Mouse (Mus musculus) kidney, postnatal 0 days (tissue): ENCODE data around the gene Padi6. TPM values are rescaled to one million over a fixed set of nuclear protein-coding genes. Genes with fewer than 3 reads are reported as not detected.

Experiments used
- ATAC-seq: fragments of 200-750 bp; cut with Nextera tagmentation; replicated peaks from 2 replicates; pipeline ENCODE4 v1.8.0; 2017; ENCODE audit warnings: low read depth, moderate number of reproducible peaks, moderate TSS enrichment, moderate library complexity; ENCODE audit not compliant: low FRiP score
- DNase-seq: peaks from one replicate; pipeline ENCODE4 v3.0.0-alpha.2; 2016; ENCODE audit warnings: low spot score
- H3K27ac ChIP-seq: fragments of 300-500 bp; sonication (generic); 2 replicates; pipeline ENCODE4 v1.5.1; 2014; ENCODE audit warnings: mild to moderate bottlenecking
- H3K27me3 ChIP-seq: fragments of 300-500 bp; sonication (generic); 2 replicates; pipeline ENCODE4 v1.6.1; 2014; ENCODE audit warnings: low read length, mixed read lengths; ENCODE audit not compliant: insufficient read depth
- H3K36me3 ChIP-seq: fragments of 300-500 bp; sonication (generic); 2 replicates; pipeline ENCODE4 v1.6.1; 2014; ENCODE audit warnings: low read length, mixed read lengths; ENCODE audit not compliant: insufficient read depth
- H3K4me1 ChIP-seq: fragments of 300-500 bp; sonication (generic); replicated peaks from 2 replicates; pipeline ENCODE4 v1.6.1; 2014; ENCODE audit warnings: antibody characterized with exemption, low read length, mixed read lengths; ENCODE audit not compliant: insufficient read depth
- H3K4me2 ChIP-seq: fragments of 300-500 bp; sonication (generic); 2 replicates; pipeline ENCODE4 v1.6.1; 2014; ENCODE audit warnings: mild to moderate bottlenecking, low read length, moderate library complexity, mixed read lengths
- H3K4me3 ChIP-seq: fragments of 300-500 bp; sonication (generic); replicated peaks from 2 replicates; pipeline ENCODE4 v1.5.1; 2014; ENCODE audit warnings: low read depth, low read length
- H3K9ac ChIP-seq: fragments of 300-500 bp; sonication (generic); 2 replicates; pipeline ENCODE4 v1.6.1; 2014; ENCODE audit warnings: low read depth, low read length
- H3K9me3 ChIP-seq: fragments of 300-500 bp; sonication (generic); replicated peaks from 2 replicates; pipeline ENCODE4 v1.6.1; 2016; ENCODE audit warnings: low read length, inconsistent platforms, mixed read lengths
- CTCF ChIP-seq: IDR thresholded peaks from 2 replicates; pipeline ENCODE4 v1.5.1; 2016; ENCODE audit warnings: antibody characterized with exemption, low read depth, mild to moderate bottlenecking, moderate library complexity
- WGBS: fragments of 180-500 bp; shearing (Covaris S2); extraction: QIAGEN DNeasy Blood & Tissue Kit; methylation state at CpG from one replicate; pipeline ENCODE4 v1.1.7; 2014; 5-methylcytosine and 5-hydroxymethylcytosine counted together
- polyA plus RNA-seq: library from polyadenylated mRNA; unstranded; fragments of >200 nt; fragmentation: Nextera tagmentation; extraction: Ambion mirVana; gene quantifications from 2 replicates; pipeline ENCODE4 v1.2.1, GENCODE M21; 2015

The Padi6 gene
- polyA plus RNA-seq, 1 experiment from 2014 or later = 0.07 TPM

DNA sequence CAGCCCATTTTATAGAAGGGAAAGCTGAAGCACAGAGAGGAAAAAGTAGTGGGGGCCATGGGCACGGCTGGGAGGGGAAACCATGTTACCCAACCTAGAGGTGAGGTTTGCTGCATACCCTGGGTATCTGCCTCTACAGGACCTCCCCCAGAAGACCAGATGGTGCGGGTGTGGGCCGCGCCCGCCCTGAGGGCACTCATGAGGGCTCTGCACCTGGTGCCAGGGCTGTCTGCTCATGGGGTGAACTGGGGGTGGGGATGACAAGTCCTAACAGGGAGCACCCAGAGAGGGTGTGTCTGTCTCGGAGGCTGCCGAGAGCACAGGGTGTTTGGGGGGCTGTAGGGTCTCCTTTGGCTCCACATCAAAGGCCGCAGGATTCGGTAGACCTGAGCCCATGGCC lies 32.5 kb upstream of the Padi6 start:
- ATAC-seq (no peak), DNase-seq (no peak)
- no peak overlapping the region for H3K9ac ChIP-seq
- 84% methylated on average over 9 of the region's 9 CpGs for WGBS
- no peaks in the 10 kb centered on the region for H3K36me3 ChIP-seq
- H3K4me2 ChIP-seq = no peak overlapping the region
- no peak for TF ChIP-seq CTCF
- H3K27me3 ChIP-seq = no peaks in the 10 kb centered on the region
- H3K4me3 ChIP-seq = no peak overlapping the region
- no peaks in the 10 kb centered on the region for H3K9me3 ChIP-seq
- no peaks in the 10 kb centered on the region for H3K4me1 ChIP-seq
- no peak overlapping the region for H3K27ac ChIP-seq

DNA sequence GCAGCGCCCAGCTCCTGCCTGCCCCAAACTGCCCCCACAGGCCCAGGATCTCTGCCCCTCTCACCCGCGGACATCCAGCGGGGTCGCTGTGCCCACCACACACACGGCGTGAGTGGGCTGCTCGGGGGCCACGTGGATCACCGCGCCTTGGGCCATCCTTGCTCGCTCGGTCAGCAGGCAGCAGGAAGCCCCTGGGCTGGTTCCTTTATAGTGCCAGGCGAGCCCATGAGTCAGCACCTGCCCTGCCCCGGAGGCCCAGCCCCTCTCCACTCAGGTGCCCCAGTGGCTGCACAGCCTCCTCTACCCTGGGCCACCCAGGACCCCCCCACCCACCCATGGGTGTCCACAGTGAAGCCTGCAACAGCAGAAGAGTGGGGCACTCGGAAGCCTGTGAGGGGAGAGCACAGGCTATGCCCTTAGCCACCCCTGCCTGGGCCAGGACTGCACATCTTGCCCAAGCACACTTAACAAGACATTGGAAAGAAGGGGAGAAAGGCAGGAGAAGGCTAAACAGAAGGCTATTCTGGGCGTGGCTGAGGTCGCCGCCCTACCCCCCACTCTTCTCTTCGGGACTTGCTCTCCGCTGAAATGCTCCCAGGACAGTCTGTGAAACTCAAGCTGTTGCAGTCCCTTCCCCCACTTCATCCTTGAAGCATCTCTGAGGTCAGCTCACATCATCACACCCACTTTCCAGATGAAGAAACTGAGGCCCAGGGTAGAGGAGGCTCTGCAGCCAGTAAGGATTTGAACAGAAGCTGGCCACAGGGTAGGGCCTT lies 31.8 kb upstream of the Padi6 start, which contains the start of gene Padi4:
Padi4 (minus strand) TSS at position 212 of the 776 bp plus-strand sequence.
- no peak for ATAC-seq
- no peaks in the 10 kb centered on the region for H3K9me3 ChIP-seq
- TF ChIP-seq CTCF = no peak
- H3K4me3 ChIP-seq = no peak within 1 kb of the TSS
- no peak within 1 kb of the TSS for H3K27ac ChIP-seq
- no peak within 1 kb of the TSS for H3K4me2 ChIP-seq
- H3K27me3 ChIP-seq = no peaks in the 10 kb centered on the region
- no peaks in the 10 kb centered on the region for H3K4me1 ChIP-seq
- WGBS = 76% methylated on average over 21 of the region's 21 CpGs
- no peak for DNase-seq
- no peaks in the 10 kb centered on the region for H3K36me3 ChIP-seq
- no peak within 1 kb of the TSS for H3K9ac ChIP-seq

DNA sequence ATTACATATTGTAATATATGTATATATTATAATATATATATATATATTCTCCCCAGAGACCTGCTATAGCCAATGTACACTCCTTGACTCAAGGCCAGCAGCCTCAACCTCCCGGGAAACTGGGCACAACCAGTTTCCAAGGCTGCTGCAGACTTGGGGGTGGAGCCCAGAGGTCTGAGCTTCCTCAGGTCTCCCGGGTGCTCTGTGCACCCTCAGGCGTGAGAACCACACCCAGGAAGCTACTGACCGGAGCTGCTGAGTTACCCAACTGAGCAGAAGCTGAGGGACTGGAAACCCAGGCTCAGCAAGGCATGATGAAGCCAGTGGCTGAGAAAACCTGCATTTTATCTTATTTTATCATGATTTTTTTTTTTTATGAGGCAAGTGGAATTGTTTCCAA lies 28.6 kb upstream of the Padi6 start:
- DNase-seq (no peak), ATAC-seq (no peak; the same call in 1 of the 2 replicates)
- H3K4me2 ChIP-seq = no peak overlapping the region
- H3K4me3 ChIP-seq = no peak overlapping the region
- no peaks in the 10 kb centered on the region for H3K9me3 ChIP-seq
- H3K4me1 ChIP-seq = no peaks in the 10 kb centered on the region
- no peaks in the 10 kb centered on the region for H3K27me3 ChIP-seq
- H3K9ac ChIP-seq = no peak overlapping the region
- 25% methylated on average over 4 of the region's 4 CpGs for WGBS
- TF ChIP-seq CTCF = no peak
- H3K36me3 ChIP-seq = no peaks in the 10 kb centered on the region
- no peak overlapping the region for H3K27ac ChIP-seq

DNA sequence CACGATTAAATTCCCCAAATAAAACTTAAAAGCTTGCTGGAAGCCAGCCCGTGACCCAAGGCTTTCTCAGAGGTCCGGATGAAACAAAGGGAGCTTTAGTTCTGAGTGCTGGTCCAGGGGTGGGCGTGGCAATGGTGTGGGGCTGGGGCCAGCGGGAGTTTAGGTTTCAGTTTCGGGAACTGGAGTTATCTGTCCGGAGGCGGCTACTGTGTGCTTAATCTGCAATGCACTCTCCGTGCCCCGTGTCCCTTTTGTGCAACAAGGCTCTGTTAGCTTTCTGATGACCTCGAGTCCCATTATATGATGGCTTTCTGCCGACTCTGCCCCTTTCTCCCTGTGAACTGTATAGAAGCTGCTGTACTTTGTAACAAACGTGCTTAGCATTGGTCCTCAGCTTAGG lies 28.0 kb upstream of the Padi6 start:
- H3K9ac ChIP-seq = 0 out of 2 replicates have a peak overlapping the region, but pooled peaks have one; percentile 18
- 3% methylated on average over 13 of the region's 13 CpGs for WGBS
- H3K9me3 ChIP-seq = no peaks in the 10 kb centered on the region
- H3K4me1 ChIP-seq = no peaks in the 10 kb centered on the region
- H3K27ac ChIP-seq = 0 out of 2 replicates have a peak overlapping the region, but pooled peaks have one; percentile 40
- peak overlapping the region; percentile 57 for H3K4me2 ChIP-seq
- DNase-seq (peak; percentile 72), ATAC-seq (no peak)
- no peak for TF ChIP-seq CTCF
- H3K27me3 ChIP-seq = no peaks in the 10 kb centered on the region
- no peaks in the 10 kb centered on the region for H3K36me3 ChIP-seq
- peak overlapping the region; percentile 28 for H3K4me3 ChIP-seq

DNA sequence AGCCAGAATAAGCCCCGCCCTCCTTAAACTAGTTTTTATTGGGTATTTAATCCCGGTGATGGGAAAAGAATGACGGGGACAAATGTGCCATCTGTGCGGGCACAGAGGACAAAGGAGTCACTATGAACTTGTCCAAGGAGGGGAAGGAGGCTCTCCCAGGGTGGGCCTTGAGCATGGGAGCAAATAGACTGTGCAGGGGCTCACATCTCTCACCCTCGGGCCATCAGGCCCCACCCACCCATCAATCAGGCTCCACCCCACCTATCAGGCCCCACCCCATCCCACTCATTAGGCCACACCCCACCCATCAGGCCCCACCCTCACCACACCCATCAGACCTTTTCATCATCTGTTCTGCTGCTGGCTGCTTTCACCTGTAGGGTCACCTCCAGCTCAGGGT lies 26.5 kb upstream of the Padi6 start:
- DNase-seq (no peak), ATAC-seq (no peak)
- WGBS = 90% methylated on average over 5 of the region's 5 CpGs
- no peaks in the 10 kb centered on the region for H3K36me3 ChIP-seq
- H3K9me3 ChIP-seq = no peaks in the 10 kb centered on the region
- H3K4me1 ChIP-seq = no peaks in the 10 kb centered on the region
- no peak overlapping the region for H3K27ac ChIP-seq
- TF ChIP-seq CTCF = no peak
- H3K4me3 ChIP-seq = no peak overlapping the region
- H3K27me3 ChIP-seq = no peaks in the 10 kb centered on the region
- no peak overlapping the region for H3K9ac ChIP-seq
- no peak overlapping the region for H3K4me2 ChIP-seq

DNA sequence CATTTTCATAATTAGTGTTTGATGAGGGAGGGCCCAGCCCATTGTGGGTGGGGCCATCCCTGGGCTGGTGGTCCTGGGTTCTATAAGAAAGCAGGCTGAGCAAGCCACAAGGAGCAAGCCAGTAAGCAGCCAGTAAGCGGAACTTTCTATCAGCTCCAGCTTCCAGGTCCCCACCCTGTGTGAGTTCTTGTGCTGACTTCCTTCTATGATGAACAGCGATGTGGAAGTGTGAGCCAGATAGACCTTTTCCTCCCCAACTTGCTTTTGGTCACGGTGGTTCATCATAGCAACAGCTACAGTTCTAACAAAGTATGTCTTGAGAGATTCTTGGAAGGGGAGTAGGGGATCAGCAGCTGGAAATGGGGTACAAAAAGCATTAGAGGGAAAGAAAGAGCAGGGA lies 23.5 kb upstream of the Padi6 start:
- TF ChIP-seq CTCF = no peak
- 82% methylated on average over 3 of the region's 3 CpGs for WGBS

More for the DNA sequence above, 23.5 kb upstream of the Padi6 start:
- Histone ChIP-seq H3K9me3 (no peaks in the 10 kb centered on the region), H3K36me3 (no peaks in the 10 kb centered on the region), H3K9ac (no peak overlapping the region), H3K27me3 (no peaks in the 10 kb centered on the region), H3K4me2 (no peak overlapping the region), H3K27ac (no peak overlapping the region), H3K4me1 (no peaks in the 10 kb centered on the region), H3K4me3 (no peak overlapping the region)
- ATAC-seq = no peak
- no peak for DNase-seq
